Mouse (Mus musculus) olfactory bulb, adult 2 months (tissue): ENCODE measurements at regions not wholly inside any gene's neighbourhood (a gene's known extent, or its start where the extent isn't known, plus 50 kb on each side); places are given as distances from the start of the nearest gene placed in this dataset.

Experiments used
- CTCF ChIP-seq: fragments of 200-500 bp; IDR thresholded peaks from 2 replicates; pipeline ENCODE4 v1.5.1; 2012; ENCODE audit warnings: low read depth, mild to moderate bottlenecking, low read length, moderate library complexity; ENCODE audit not compliant: insufficient read depth
- POLR2A ChIP-seq: fragments of 200-500 bp; IDR thresholded peaks from 2 replicates; pipeline ENCODE4 v1.6.1; 2012; ENCODE audit warnings: mild to moderate bottlenecking, low read depth, low read length, moderate library complexity; ENCODE audit not compliant: insufficient read depth

- no peak for TF ChIP-seq CTCF
- TF ChIP-seq POLR2A, result no peak
These were observed 92.7 kb downstream of the Zfp36l2 start for GRCm38 (mm10) chr17:84095089-84095488.
